Mouse (Mus musculus): ENCODE data around the gene Ndufv3. TPM values are rescaled to one million over a fixed set of nuclear protein-coding genes. Genes with fewer than 3 reads are reported as not detected.
"Not testable (repeated sequence)": the region's sequence is repeated elsewhere in the genome, so short reads cannot be mapped to it uniquely, and the experiment has no call there.

The Ndufv3 gene
- polyA plus RNA-seq, 1 experiment from 2014 or later, result 534 TPM

- Histone ChIP-seq H3K27me3 (replicated peaks; ENCODE audit: control insufficient read depth, insufficient read depth, low read length) (no peaks in the 10 kb centered on the region), H3K4me3 (ENCODE audit: low read depth, low read length) (no peak overlapping the region), H3K9ac (ENCODE audit: low read depth, low read length) (no peak overlapping the region), H3K36me3 (ENCODE audit: control insufficient read depth, insufficient read depth) (no peaks in the 10 kb centered on the region), H3K4me2 (replicated peaks; ENCODE audit: low read depth) (no peak overlapping the region), H3K9me3 (ENCODE audit: control insufficient read depth) (no peaks in the 10 kb centered on the region), H3K27ac (ENCODE audit: low read depth, low read length) (no peak overlapping the region), H3K4me1 (replicated peaks; ENCODE audit: control insufficient read depth, insufficient read depth, low read length) (no peaks in the 10 kb centered on the region)
- WGBS, result 39% methylated on average over 6 of the region's 6 CpGs
- no peak for TF ChIP-seq CTCF (IDR thresholded peaks at IDR 0.05; ENCODE audit: low read depth)
- no peak for ATAC-seq
These were observed 21.5 kb downstream of the Ndufv3 start for GRCm38 (mm10) chr17:31541460-31541831.

- no peaks in the 10 kb centered on the region for H3K4me1 ChIP-seq (replicated peaks; ENCODE audit: control insufficient read depth, insufficient read depth, low read length)
- no peak overlapping the region for H3K4me3 ChIP-seq (ENCODE audit: low read depth, low read length)
- no peak overlapping the region for H3K27ac ChIP-seq (ENCODE audit: low read depth, low read length)
- TF ChIP-seq CTCF (IDR thresholded peaks at IDR 0.05; ENCODE audit: low read depth), result no peak
- 12% methylated on average over 6 of the region's 6 CpGs for WGBS
- no peaks in the 10 kb centered on the region for H3K27me3 ChIP-seq (replicated peaks; ENCODE audit: control insufficient read depth, insufficient read depth, low read length)
- ATAC-seq, result no peak
- no peaks in the 10 kb centered on the region for H3K36me3 ChIP-seq (ENCODE audit: control insufficient read depth, insufficient read depth)
- H3K9ac ChIP-seq (ENCODE audit: low read depth, low read length), result no peak overlapping the region
- no peaks in the 10 kb centered on the region for H3K9me3 ChIP-seq (ENCODE audit: control insufficient read depth)
- H3K4me2 ChIP-seq (replicated peaks; ENCODE audit: low read depth), result no peak overlapping the region
These were observed 23.7 kb downstream of the Ndufv3 start for GRCm38 (mm10) chr17:31543574-31543973.

- Histone ChIP-seq H3K27me3 (replicated peaks; ENCODE audit: control insufficient read depth, insufficient read depth, low read length) (no peaks in the 10 kb centered on the region), H3K4me2 (replicated peaks; ENCODE audit: low read depth) (no peak overlapping the region), H3K4me3 (ENCODE audit: low read depth, low read length) (no peak overlapping the region), H3K9me3 (ENCODE audit: control insufficient read depth) (no peaks in the 10 kb centered on the region), H3K36me3 (ENCODE audit: control insufficient read depth, insufficient read depth) (no peaks in the 10 kb centered on the region), H3K27ac (ENCODE audit: low read depth, low read length) (no peak overlapping the region), H3K9ac (ENCODE audit: low read depth, low read length) (no peak overlapping the region), H3K4me1 (replicated peaks; ENCODE audit: control insufficient read depth, insufficient read depth, low read length) (no peaks in the 10 kb centered on the region)
- TF ChIP-seq CTCF (IDR thresholded peaks at IDR 0.05; ENCODE audit: low read depth), result no peak
- no peak for ATAC-seq
- 85% methylated on average over 9 of the region's 9 CpGs for WGBS
These were observed 26.7 kb downstream of the Ndufv3 start for GRCm38 (mm10) chr17:31546444-31547196.

GRCm38 (mm10) chr17:31547974-31548373 is 28.1 kb downstream of the Ndufv3 start:
- H3K27me3 ChIP-seq (replicated peaks; ENCODE audit: control insufficient read depth, insufficient read depth, low read length), result no peaks in the 10 kb centered on the region
- 89% methylated on average over 3 of the region's 3 CpGs for WGBS

GRCm38 (mm10) chr17:31549389-31549788 is 29.5 kb downstream of the Ndufv3 start:
- Histone ChIP-seq H3K9ac (ENCODE audit: low read depth, low read length) (no peak overlapping the region), H3K4me1 (replicated peaks; ENCODE audit: control insufficient read depth, insufficient read depth, low read length) (no peaks in the 10 kb centered on the region), H3K4me2 (replicated peaks; ENCODE audit: low read depth) (no peak overlapping the region), H3K9me3 (ENCODE audit: control insufficient read depth) (no peaks in the 10 kb centered on the region), H3K27me3 (replicated peaks; ENCODE audit: control insufficient read depth, insufficient read depth, low read length) (no peaks in the 10 kb centered on the region), H3K27ac (ENCODE audit: low read depth, low read length) (no peak overlapping the region), H3K36me3 (ENCODE audit: control insufficient read depth, insufficient read depth) (no peaks in the 10 kb centered on the region), H3K4me3 (ENCODE audit: low read depth, low read length) (no peak overlapping the region)
- 20% methylated on average over 8 of the region's 8 CpGs for WGBS
- ATAC-seq, result no peak
- no peak for TF ChIP-seq CTCF (IDR thresholded peaks at IDR 0.05; ENCODE audit: low read depth)

More at GRCm38 (mm10) chr17:31547974-31548373, 28.1 kb downstream of the Ndufv3 start:
- H3K4me1 ChIP-seq (replicated peaks; ENCODE audit: control insufficient read depth, insufficient read depth, low read length), result no peaks in the 10 kb centered on the region
- no peak for TF ChIP-seq CTCF (IDR thresholded peaks at IDR 0.05; ENCODE audit: low read depth)
- H3K4me3 ChIP-seq (ENCODE audit: low read depth, low read length), result no peak overlapping the region
- H3K27ac ChIP-seq (ENCODE audit: low read depth, low read length), result no peak overlapping the region
- H3K9ac ChIP-seq (ENCODE audit: low read depth, low read length), result no peak overlapping the region
- H3K36me3 ChIP-seq (ENCODE audit: control insufficient read depth, insufficient read depth), result no peaks in the 10 kb centered on the region
- no peak for ATAC-seq
- no peaks in the 10 kb centered on the region for H3K9me3 ChIP-seq (ENCODE audit: control insufficient read depth)
- no peak overlapping the region for H3K4me2 ChIP-seq (replicated peaks; ENCODE audit: low read depth)

- H3K27ac ChIP-seq (ENCODE audit: low read depth, low read length); H3K9ac ChIP-seq (ENCODE audit: low read depth, low read length): not testable (repeated sequence)
- WGBS, result 96% methylated on average over 23 of the region's 23 CpGs
These were observed 32.7 kb downstream of the Ndufv3 start for GRCm38 (mm10) chr17:31552601-31553000.

More at GRCm38 (mm10) chr17:31552601-31553000, 32.7 kb downstream of the Ndufv3 start:
- ATAC-seq; H3K9me3 ChIP-seq (ENCODE audit: control insufficient read depth); H3K4me2 ChIP-seq (replicated peaks; ENCODE audit: low read depth); H3K27me3 ChIP-seq (replicated peaks; ENCODE audit: control insufficient read depth, insufficient read depth, low read length); H3K4me3 ChIP-seq (ENCODE audit: low read depth, low read length); H3K36me3 ChIP-seq (ENCODE audit: control insufficient read depth, insufficient read depth); H3K4me1 ChIP-seq (replicated peaks; ENCODE audit: control insufficient read depth, insufficient read depth, low read length): not testable (repeated sequence)

Measured in intestine, postnatal 0 days (tissue).